Comparison of ENCODE assay signal across 8 mouse cellular contexts in the genomic region with DNA sequence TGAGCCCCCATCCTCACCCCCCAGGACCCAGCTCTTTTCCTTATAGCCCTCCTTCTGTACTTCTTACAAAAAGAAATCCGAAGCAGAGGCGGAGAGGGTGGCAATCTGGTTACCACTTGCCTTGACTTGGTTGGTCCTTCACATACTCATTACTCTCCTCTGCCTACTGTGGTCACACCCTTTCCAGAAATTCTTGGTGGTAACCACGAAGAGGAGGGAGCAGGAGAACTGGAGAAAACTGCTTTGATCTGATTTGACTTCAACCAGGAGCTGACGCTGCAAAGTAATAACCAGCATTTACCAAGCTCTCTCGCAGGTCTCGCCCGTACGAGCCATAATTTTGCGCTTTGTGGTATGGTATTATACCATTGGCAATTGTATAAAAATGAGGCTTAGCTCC. TPM values are rescaled to one million over a fixed set of nuclear protein-coding genes. Genes with fewer than 3 reads are reported as not detected.
A peak's percentile ranks its signal among the peaks of the same experiment; 100 is the strongest.
DNase-seq lines count a peak whose midpoint lies in the region; ATAC-seq and TF ChIP-seq lines count a peak whose summit lies in the region.

No protein-coding gene starts in this region.

- H3K27ac ChIP-seq in spleen, adult 2 months (ENCODE audit: insufficient read depth, low read length), result no peak overlapping the region
- H3K27ac ChIP-seq in limb, embryonic 13.5 days, result peak overlapping the region; percentile 92
- peak overlapping the region; percentile 95 for H3K27ac ChIP-seq in stomach, embryonic 15.5 days

- H3K9ac ChIP-seq in limb, embryonic 13.5 days, result peak overlapping the region; percentile 81
- H3K9ac ChIP-seq in stomach, embryonic 15.5 days, result peak overlapping the region; percentile 87

- DNase-seq in spleen, adult 2 months (ENCODE audit: low read depth in 1 of 2, low spot score in 2 of 2), result no peak
- no peak for DNase-seq in spleen, postnatal 10 days (ENCODE audit: low spot score in 2 of 2)
- no peak for DNase-seq in thymus, adult 18-20 months
- no peak for DNase-seq in urinary bladder, postnatal 4 days (ENCODE audit: low spot score in 2 of 2)
- no peak for DNase-seq in frontal cortex, postnatal 25 days (ENCODE audit: low spot score in 2 of 2)

- peaks cover 5% of the 10 kb centered on the region; the same call in 1 of the 2 replicates for H3K4me1 ChIP-seq in spleen, adult 2 months (ENCODE audit: control insufficient read depth, insufficient read depth, insufficient read length)
- H3K4me1 ChIP-seq in limb, embryonic 13.5 days, result peaks cover 17% of the 10 kb centered on the region
- peaks cover 15% of the 10 kb centered on the region for H3K4me1 ChIP-seq in stomach, embryonic 15.5 days

- no peak for TF ChIP-seq CTCF in spleen, adult 2 months (IDR thresholded peaks at IDR 0.05; ENCODE audit: extremely low read depth, insufficient read depth, insufficient read length, insufficient replicate concordance)

- ATAC-seq in erythroblast, adult 5-6 weeks (replicated peaks; ENCODE audit: low FRiP score, poor library complexity, severe bottlenecking), result peak; percentile 17; the same call in 1 of the 2 replicates
- ATAC-seq in limb, embryonic 13.5 days (ENCODE audit: low FRiP score, low read depth), result no peak
- no peak for ATAC-seq in stomach, embryonic 15.5 days (ENCODE audit: insufficient read depth, low FRiP score, low read depth)

- TF ChIP-seq POLR2A in spleen, adult 2 months (IDR thresholded peaks at IDR 0.05; ENCODE audit: low read depth, low read length), result no peak

- no peaks in the 10 kb centered on the region for H3K9me3 ChIP-seq in limb, embryonic 13.5 days
- no peaks in the 10 kb centered on the region for H3K9me3 ChIP-seq in stomach, embryonic 15.5 days

- H3K27me3 ChIP-seq in spleen, adult 2 months (ENCODE audit: control insufficient read depth, insufficient read depth, low read length), result no peaks in the 10 kb centered on the region
- no peaks in the 10 kb centered on the region for H3K27me3 ChIP-seq in limb, embryonic 13.5 days
- no peaks in the 10 kb centered on the region for H3K27me3 ChIP-seq in stomach, embryonic 15.5 days (replicated peaks)

- H3K4me3 ChIP-seq in spleen, adult 2 months (ENCODE audit: extremely low read depth, insufficient read depth, insufficient read length), result peak overlapping the region; percentile 83; the same call in 1 of the 2 replicates
- peak overlapping the region; percentile 81 for H3K4me3 ChIP-seq in limb, embryonic 13.5 days
- H3K4me3 ChIP-seq in stomach, embryonic 15.5 days (replicated peaks), result peak overlapping the region; percentile 88

- H3K4me2 ChIP-seq in limb, embryonic 13.5 days (replicated peaks), result peak overlapping the region; percentile 86
- peak overlapping the region; percentile 93 for H3K4me2 ChIP-seq in stomach, embryonic 15.5 days

- 66% methylated on average over 9 of the region's 9 CpGs for WGBS in spleen, adult 2 months
- 42% methylated on average over 9 of the region's 9 CpGs for WGBS in limb, embryonic 13.5 days
- WGBS in stomach, embryonic 15.5 days, result 45% methylated on average over 9 of the region's 9 CpGs

- H3K36me3 ChIP-seq in spleen, adult 2 months (ENCODE audit: control insufficient read depth, insufficient read depth, low read length), result peaks cover 2% of the 10 kb centered on the region
- peaks cover 42% of the 10 kb centered on the region for H3K36me3 ChIP-seq in limb, embryonic 13.5 days
- H3K36me3 ChIP-seq in stomach, embryonic 15.5 days, result peaks cover 14% of the 10 kb centered on the region

RNA-seq across cellular contexts. Expression of gene Pigw, which starts 0.9 kb away (rescaled TPM):
- 2.2 and 2.4 TPM in 2 replicates for polyA plus RNA-seq in spleen, adult 2 months (2012; rRNA removed)
- 0.63 and 0.96 TPM in 2 replicates for total RNA-seq in erythroblast, adult 5-6 weeks (2015; ENCODE audit: low replicate concordance)
- 1.2 and 2.6 TPM in 2 replicates for total RNA-seq in erythroblast, adult 5-6 weeks (2017; ENCODE audit: low replicate concordance)
- 2.4 and 2.6 TPM in 2 replicates for polyA plus RNA-seq in limb, embryonic 13.5 days (2015; fragmentation: Nextera tagmentation; extraction: Ambion mirVana)
- polyA plus RNA-seq in stomach, embryonic 15.5 days (2015; fragmentation: Nextera tagmentation; extraction: Ambion mirVana), result 2.9 and 3.5 TPM in 2 replicates

RNA-seq across cellular contexts. Expression of gene Myo19, which starts 1.0 kb away (rescaled TPM):
- polyA plus RNA-seq in spleen, adult 2 months (2012; rRNA removed), result 5.3 and 5.5 TPM in 2 replicates
- 2.3 and 4.8 TPM in 2 replicates for total RNA-seq in erythroblast, adult 5-6 weeks (2015; ENCODE audit: low replicate concordance)
- 0.94 and 3.6 TPM in 2 replicates for total RNA-seq in erythroblast, adult 5-6 weeks (2017; ENCODE audit: low replicate concordance)
- 9.5 and 9.7 TPM in 2 replicates for polyA plus RNA-seq in limb, embryonic 13.5 days (2015; fragmentation: Nextera tagmentation; extraction: Ambion mirVana)
- polyA plus RNA-seq in stomach, embryonic 15.5 days (2015; fragmentation: Nextera tagmentation; extraction: Ambion mirVana), result 6.8 and 7.8 TPM in 2 replicates

RNA-seq across cellular contexts. Expression of gene Ggnbp2, which starts 10.4 kb away (rescaled TPM):
- polyA plus RNA-seq in spleen, adult 2 months (2012; rRNA removed), result 25.4 and 34.1 TPM in 2 replicates
- total RNA-seq in erythroblast, adult 5-6 weeks (2015; ENCODE audit: low replicate concordance), result 150 and 159 TPM in 2 replicates
- total RNA-seq in erythroblast, adult 5-6 weeks (2017; ENCODE audit: low replicate concordance), result 179 and 325 TPM in 2 replicates
- 71.0 and 75.5 TPM in 2 replicates for polyA plus RNA-seq in limb, embryonic 13.5 days (2015; fragmentation: Nextera tagmentation; extraction: Ambion mirVana)
- 69.8 and 76.7 TPM in 2 replicates for polyA plus RNA-seq in stomach, embryonic 15.5 days (2015; fragmentation: Nextera tagmentation; extraction: Ambion mirVana)

RNA-seq across cellular contexts. Expression of gene Znhit3, which starts 35.2 kb away (rescaled TPM):
- 5.4 and 5.6 TPM in 2 replicates for polyA plus RNA-seq in spleen, adult 2 months (2012; rRNA removed)
- total RNA-seq in erythroblast, adult 5-6 weeks (2015; ENCODE audit: low replicate concordance), result 1.5 and 6.5 TPM in 2 replicates
- total RNA-seq in erythroblast, adult 5-6 weeks (2017; ENCODE audit: low replicate concordance), result 3.7 and 9.1 TPM in 2 replicates
- polyA plus RNA-seq in limb, embryonic 13.5 days (2015; fragmentation: Nextera tagmentation; extraction: Ambion mirVana), result 61.8 and 68.3 TPM in 2 replicates
- polyA plus RNA-seq in stomach, embryonic 15.5 days (2015; fragmentation: Nextera tagmentation; extraction: Ambion mirVana), result 52.9 and 56.9 TPM in 2 replicates

RNA-seq across cellular contexts. Expression of gene Dhrs11, which starts 52.2 kb away (rescaled TPM):
- 88.9 and 126 TPM in 2 replicates for polyA plus RNA-seq in spleen, adult 2 months (2012; rRNA removed)
- total RNA-seq in erythroblast, adult 5-6 weeks (2015; ENCODE audit: low replicate concordance), result 897 and 1,040 TPM in 2 replicates
- total RNA-seq in erythroblast, adult 5-6 weeks (2017; ENCODE audit: low replicate concordance), result 707 and 838 TPM in 2 replicates
- 13.1 and 13.2 TPM in 2 replicates for polyA plus RNA-seq in limb, embryonic 13.5 days (2015; fragmentation: Nextera tagmentation; extraction: Ambion mirVana)
- polyA plus RNA-seq in stomach, embryonic 15.5 days (2015; fragmentation: Nextera tagmentation; extraction: Ambion mirVana), result 32.0 and 38.2 TPM in 2 replicates
